ENCODE assay signal across 22 mouse cellular contexts in genomic region chr1:181009011-181009590, GRCm38 (mm10). TPM values are rescaled to one million over a fixed set of nuclear protein-coding genes. Genes with fewer than 3 reads are reported as not detected.
DNase-seq lines count a peak whose midpoint lies in the region; ATAC-seq and TF ChIP-seq lines count a peak whose summit lies in the region.
"Had no signal": no experiment of that assay in that cellular context is flagged by ENCODE, and none has a peak within 500 bp of the region (broad histone marks: within the 10 kb centered on the region; RNA-seq: fewer than 3 reads in every experiment).

No protein-coding gene starts in this region.

- H3K27me3 ChIP-seq in heart, adult 2 months (ENCODE audit: control insufficient read depth, insufficient read depth, low read length), result no peaks in the 10 kb centered on the region
- no peaks in the 10 kb centered on the region for H3K27me3 ChIP-seq in liver, adult 2 months (ENCODE audit: control insufficient read depth, insufficient read depth, low read length)
- no peaks in the 10 kb centered on the region for H3K27me3 ChIP-seq in liver, embryonic 11.5 days (replicated peaks; ENCODE audit: control insufficient read depth, insufficient read depth, low read length)
- no peaks in the 10 kb centered on the region for H3K27me3 ChIP-seq in stomach, embryonic 16.5 days (ENCODE audit: control insufficient read depth, insufficient read depth, low read length)
- no peaks in the 10 kb centered on the region for H3K27me3 ChIP-seq in forebrain, embryonic 11.5 days (ENCODE audit: control insufficient read depth, insufficient read depth, low read length)
- H3K27me3 ChIP-seq: embryonic facial prominence, embryonic 15.5 days; hindbrain, embryonic 12.5 days had no signal

- H3K4me1 ChIP-seq in heart, adult 2 months (ENCODE audit: control insufficient read depth, insufficient read depth, low read length), result peaks cover 23% of the 10 kb centered on the region
- H3K4me1 ChIP-seq in liver, adult 2 months (ENCODE audit: control insufficient read depth, insufficient read depth, low read length), result peaks cover 63% of the 10 kb centered on the region
- no peaks in the 10 kb centered on the region; the same call in 1 of the 2 replicates for H3K4me1 ChIP-seq in liver, embryonic 11.5 days (replicated peaks; ENCODE audit: control insufficient read depth, insufficient read depth, low read length)
- H3K4me1 ChIP-seq in stomach, embryonic 16.5 days (ENCODE audit: control insufficient read depth, insufficient read depth, low read length), result no peaks in the 10 kb centered on the region
- H3K4me1 ChIP-seq in forebrain, embryonic 11.5 days (replicated peaks; ENCODE audit: control insufficient read depth, insufficient read depth, low read length), result no peaks in the 10 kb centered on the region
- H3K4me1 ChIP-seq: embryonic facial prominence, embryonic 15.5 days; hindbrain, embryonic 12.5 days had no signal

- no peak for ATAC-seq in liver, embryonic 11.5 days (replicated peaks; ENCODE audit: low FRiP score)
- no peak for ATAC-seq in stomach, embryonic 16.5 days (ENCODE audit: insufficient read depth, low FRiP score)
- no peak for ATAC-seq in forebrain, embryonic 11.5 days (replicated peaks; ENCODE audit: low FRiP score)

- H3K4me2 ChIP-seq in liver, embryonic 11.5 days, result no peak overlapping the region
- H3K4me2 ChIP-seq in stomach, embryonic 16.5 days (ENCODE audit: low read depth, low read length), result no peak overlapping the region
- H3K4me2 ChIP-seq in forebrain, embryonic 11.5 days (ENCODE audit: low read depth, low read length, severe bottlenecking), result no peak overlapping the region
- H3K4me2 ChIP-seq: embryonic facial prominence, embryonic 15.5 days; hindbrain, embryonic 12.5 days; midbrain, embryonic 11.5 days had no signal

- H3K27ac ChIP-seq in heart, adult 2 months, result peak overlapping the region; percentile 61
- H3K27ac ChIP-seq in liver, adult 2 months (replicated peaks; ENCODE audit: insufficient read depth, low read depth, low read length), result peak overlapping the region; percentile 84
- no peak overlapping the region for H3K27ac ChIP-seq in liver, embryonic 11.5 days (ENCODE audit: low read depth, low read length)
- H3K27ac ChIP-seq in stomach, embryonic 16.5 days (ENCODE audit: low read length), result peak overlapping the region; percentile 15; the same call in 1 of the 2 replicates
- H3K27ac ChIP-seq in forebrain, embryonic 11.5 days (ENCODE audit: low read depth, low read length), result no peak overlapping the region
- H3K27ac ChIP-seq: embryonic facial prominence, embryonic 15.5 days; forebrain, embryonic 10.5 days; hindbrain, embryonic 12.5 days; liver, embryonic 14.5 days had no signal

- no peak overlapping the region for H3K9ac ChIP-seq in heart, adult 2 months (ENCODE audit: low read depth, low read length)
- peak overlapping the region; percentile 41; the same call in 1 of the 2 replicates for H3K9ac ChIP-seq in liver, adult 2 months (ENCODE audit: low read depth, low read length)
- H3K9ac ChIP-seq in liver, embryonic 11.5 days (ENCODE audit: low read depth, low read length), result no peak overlapping the region
- no peak overlapping the region for H3K9ac ChIP-seq in stomach, embryonic 16.5 days (ENCODE audit: low read length)
- H3K9ac ChIP-seq in forebrain, embryonic 11.5 days (ENCODE audit: low read length), result no peak overlapping the region
- H3K9ac ChIP-seq: embryonic facial prominence, embryonic 15.5 days; hindbrain, embryonic 12.5 days; liver, embryonic 14.5 days had no signal

- H3K36me3 ChIP-seq in heart, adult 2 months (ENCODE audit: control insufficient read depth, insufficient read depth, low read length), result no peaks in the 10 kb centered on the region
- peaks cover 9% of the 10 kb centered on the region; the same call in 1 of the 2 replicates for H3K36me3 ChIP-seq in liver, adult 2 months (ENCODE audit: control insufficient read depth, insufficient read depth, low read length)
- no peaks in the 10 kb centered on the region for H3K36me3 ChIP-seq in liver, embryonic 11.5 days (ENCODE audit: control insufficient read depth, insufficient read depth, low read length)
- H3K36me3 ChIP-seq in stomach, embryonic 16.5 days (ENCODE audit: control insufficient read depth, insufficient read depth, low read length), result no peaks in the 10 kb centered on the region
- H3K36me3 ChIP-seq in forebrain, embryonic 11.5 days (ENCODE audit: control insufficient read depth, insufficient read depth, low read length), result no peaks in the 10 kb centered on the region
- H3K36me3 ChIP-seq: embryonic facial prominence, embryonic 15.5 days; forebrain, embryonic 10.5 days; hindbrain, embryonic 12.5 days had no signal

- DNase-seq in heart, adult 2 months, result no peak
- no peak for DNase-seq in heart, postnatal 10 days
- no peak for DNase-seq in liver, adult 2 months (ENCODE audit: extremely low read depth, low read depth, low spot score)
- DNase-seq in liver, embryonic 11.5 days (ENCODE audit: low spot score), result no peak
- DNase-seq in 3T3-L1 (ENCODE audit: low read depth, low spot score), result peak; percentile 80
- DNase-seq in forebrain, embryonic 11.5 days (ENCODE audit: low spot score), result no peak
- DNase-seq: B cell, adult 2 months; layer of hippocampus, adult 9-11 months; thymus, adult 2 months had no signal

- TF ChIP-seq EP300 in heart, adult 2 months (IDR thresholded peaks at IDR 0.05; ENCODE audit: insufficient read depth, low read depth, low read length), result no peak

- no peak overlapping the region for H3K4me3 ChIP-seq in heart, adult 2 months
- H3K4me3 ChIP-seq in liver, adult 2 months (ENCODE audit: insufficient read depth, low read depth, low read length), result no peak overlapping the region
- no peak overlapping the region for H3K4me3 ChIP-seq in liver, embryonic 11.5 days (ENCODE audit: low read depth, low read length)
- H3K4me3 ChIP-seq in stomach, embryonic 16.5 days (replicated peaks; ENCODE audit: low read length), result no peak overlapping the region
- no peak overlapping the region for H3K4me3 ChIP-seq in forebrain, embryonic 11.5 days (ENCODE audit: low read depth, low read length)
- H3K4me3 ChIP-seq: embryonic facial prominence, embryonic 15.5 days; forebrain, embryonic 10.5 days; hindbrain, embryonic 12.5 days had no signal

- no peaks in the 10 kb centered on the region for H3K9me3 ChIP-seq in liver, embryonic 11.5 days (ENCODE audit: control insufficient read depth, low read length)
- no peaks in the 10 kb centered on the region for H3K9me3 ChIP-seq in stomach, embryonic 16.5 days (replicated peaks; ENCODE audit: control insufficient read depth, low read length)
- no peaks in the 10 kb centered on the region for H3K9me3 ChIP-seq in forebrain, embryonic 11.5 days (ENCODE audit: control insufficient read depth, low read length)
- H3K9me3 ChIP-seq: embryonic facial prominence, embryonic 15.5 days; forebrain, embryonic 10.5 days; hindbrain, embryonic 12.5 days had no signal

- TF ChIP-seq CTCF in heart, adult 2 months (IDR thresholded peaks at IDR 0.05), result no peak
- no peak for TF ChIP-seq CTCF in liver, adult 2 months (IDR thresholded peaks at IDR 0.05; ENCODE audit: low read depth, low read length)

- no peak for TF ChIP-seq POLR2A in heart, adult 2 months (IDR thresholded peaks at IDR 0.05; ENCODE audit: insufficient read depth, low read depth, low read length)
- TF ChIP-seq POLR2A in liver, adult 2 months (IDR thresholded peaks at IDR 0.05; ENCODE audit: extremely low read depth, insufficient read depth, low read length), result no peak

- WGBS in heart, adult 2 months, result 81% methylated on average over 4 of the region's 4 CpGs
- whole genome bisulfite sequencing in liver, adult 2 months, result 69% methylated on average over 4 of the region's 4 CpGs
- 86% methylated on average over 4 of the region's 4 CpGs for WGBS in liver, embryonic 11.5 days
- 73% methylated on average over 4 of the region's 4 CpGs for WGBS in stomach, embryonic 16.5 days
- WGBS in forebrain, embryonic 11.5 days, result 93% methylated on average over 4 of the region's 4 CpGs

- intact Hi-C loops in heart, adult 2 months (cut with DNase I), result no loop called here
- intact Hi-C loops in heart, postnatal 10 days (cut with DNase I), result no loop called here

- no peaks in the 10 kb centered on the region; the same call in 1 of the 2 replicates for H3K79me2 ChIP-seq in heart, adult 2 months (replicated peaks; ENCODE audit: control insufficient read depth, insufficient read depth, low read length)
- H3K79me2 ChIP-seq in liver, adult 2 months (ENCODE audit: control insufficient read depth, insufficient read depth, low read length), result peaks cover 14% of the 10 kb centered on the region; the same call in 1 of the 2 replicates

RNA-seq across cellular contexts. Expression of gene Ephx1, which starts 11.6 kb away (rescaled TPM):
- 10 to 100 TPM; 29.8 to 40.4 TPM for total RNA-seq in heart, adult 2 months (2021)
- polyA plus RNA-seq in heart, adult 2 months (2012; rRNA removed), result 41.1 and 45.1 TPM in 2 replicates
- total RNA-seq in heart, postnatal 10 days (2021), result 10 to 100 TPM; 20.5 to 21.2 TPM
- total RNA-seq in liver, adult 2 months (2014; rRNA removed), result 220 and 428 TPM in 2 replicates
- 287 and 304 TPM in 2 replicates for polyA plus RNA-seq in liver, adult 2 months (2012; rRNA removed)
- 1.6 and 1.7 TPM in 2 replicates for polyA plus RNA-seq in liver, embryonic 11.5 days (2014; fragmentation: Nextera tagmentation; extraction: Ambion mirVana)
- polyA plus RNA-seq in stomach, embryonic 16.5 days (2015; fragmentation: Nextera tagmentation; extraction: Ambion mirVana), result 16.9 and 19.6 TPM in 2 replicates
- polyA plus RNA-seq in forebrain, embryonic 11.5 days (2014; fragmentation: Nextera tagmentation; extraction: Ambion mirVana), result 0.65 and 1.1 TPM in 2 replicates

RNA-seq across cellular contexts. Expression of gene 9130409I23Rik, which starts 41.9 kb away (rescaled TPM):
- not detected for total RNA-seq in heart, adult 2 months (2021)
- not detected in 2 replicates for polyA plus RNA-seq in heart, adult 2 months (2012; rRNA removed)
- not detected for total RNA-seq in heart, postnatal 10 days (2021)
- total RNA-seq in liver, adult 2 months (2014; rRNA removed), result 11.2 and 23.4 TPM in 2 replicates
- polyA plus RNA-seq in liver, adult 2 months (2012; rRNA removed), result 3.8 and 4.2 TPM in 2 replicates
- not detected in 2 replicates for polyA plus RNA-seq in liver, embryonic 11.5 days (2014; fragmentation: Nextera tagmentation; extraction: Ambion mirVana)
- 0.09 TPM in 1 of 2 replicates, not detected in the other for polyA plus RNA-seq in stomach, embryonic 16.5 days (2015; fragmentation: Nextera tagmentation; extraction: Ambion mirVana)
- polyA plus RNA-seq in forebrain, embryonic 11.5 days (2014; fragmentation: Nextera tagmentation; extraction: Ambion mirVana), result 0.09 TPM in 1 of 2 replicates, not detected in the other
- total RNA-seq: adrenal gland, adult 2 months; gastrocnemius, postnatal 25 days; left cerebral cortex, adult 8-10 months had no signal
- polyA plus RNA-seq: adrenal gland, adult 2 months; embryonic facial prominence, embryonic 15.5 days; forebrain, embryonic 10.5 days; limb, embryonic 11.5 days; lung, postnatal 0 days; midbrain, embryonic 11.5 days; neural tube, embryonic 11.5 days; small intestine, adult 2 months had no signal

Comparison
In these comparisons a context has a peak if more than half of its experiments do, and no peak if none do; other contexts are left out.
1. H3K27ac ChIP-seq: peak in heart, adult 2 months (single experiment), liver, adult 2 months (single experiment) and stomach, embryonic 16.5 days (single experiment); none in liver, embryonic 11.5 days (single experiment) and forebrain, embryonic 11.5 days (single experiment).